Mouse (Mus musculus): Measurements from ENCODE around the gene Rgs10.

Gene Rgs10

DNA sequence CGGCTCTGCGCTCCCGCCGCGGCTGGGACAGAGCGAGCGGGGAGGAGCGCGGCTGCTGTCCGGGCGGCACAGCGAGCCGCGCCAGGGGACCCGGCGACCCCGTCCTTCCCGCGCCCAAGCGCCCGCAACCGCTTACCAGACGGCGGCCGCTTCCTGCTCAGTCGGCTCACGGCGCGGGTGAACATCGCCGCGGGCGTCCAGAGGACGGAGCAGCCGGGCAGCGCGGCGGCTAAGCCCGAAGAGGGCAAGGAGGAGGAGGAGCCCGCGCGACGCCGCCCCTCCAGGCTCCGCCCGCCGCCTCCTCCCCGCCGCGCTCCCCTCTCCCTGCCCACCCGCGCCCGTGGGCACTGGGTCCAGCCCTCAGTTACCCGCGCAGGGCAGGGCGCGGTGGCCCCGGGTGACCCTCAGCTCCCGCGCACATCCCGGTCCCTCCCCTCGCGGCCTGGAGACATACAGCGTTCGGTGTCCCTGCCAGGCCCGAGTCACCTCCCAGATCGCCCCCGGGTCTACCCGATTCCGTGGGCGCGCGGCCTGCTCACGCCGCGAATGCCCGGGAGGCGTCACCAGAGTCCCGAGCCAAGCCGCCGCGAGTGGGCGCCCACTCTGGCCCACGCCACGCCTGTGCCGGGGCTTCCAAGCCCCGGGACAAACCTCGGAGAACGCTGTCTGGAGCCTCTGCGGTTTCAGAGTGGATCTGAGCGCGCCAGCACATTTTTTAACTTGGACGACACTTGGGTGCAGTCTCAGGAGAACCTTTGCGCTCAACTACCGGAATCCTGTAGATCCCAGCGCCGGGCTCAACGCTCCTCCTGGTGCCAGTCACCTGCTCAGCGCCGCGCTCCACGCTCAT lies at the start of gene Rgs10:
Gene Rgs10 (minus strand): TSS at position 829 of the 850 bp plus-strand sequence.
- DNase-seq (ENCODE audit: low spot score in 2 of 2): peak; percentile 56 to 59

DNA sequence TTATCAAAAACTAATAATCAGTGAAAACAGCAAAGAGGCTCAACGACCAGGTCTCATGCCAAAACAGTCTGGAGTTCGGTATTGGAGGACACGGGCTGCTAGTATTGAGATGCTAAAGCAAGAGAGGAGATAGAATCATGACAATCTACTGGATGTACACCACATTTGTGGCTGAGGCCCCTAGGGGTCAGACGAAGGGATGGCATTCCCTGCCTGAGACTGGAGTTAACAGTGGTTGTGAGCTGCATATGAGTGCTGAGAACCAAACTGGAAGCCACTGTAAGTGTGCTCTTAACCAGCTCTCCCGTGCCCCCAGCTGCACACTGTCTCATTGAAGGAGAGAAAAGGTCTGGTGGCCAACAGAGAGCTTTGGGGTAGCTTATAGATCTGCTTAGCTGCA lies 43.8 kb upstream of the Rgs10 start:
- no peak for DNase-seq (ENCODE audit: low spot score in 2 of 2)

DNA sequence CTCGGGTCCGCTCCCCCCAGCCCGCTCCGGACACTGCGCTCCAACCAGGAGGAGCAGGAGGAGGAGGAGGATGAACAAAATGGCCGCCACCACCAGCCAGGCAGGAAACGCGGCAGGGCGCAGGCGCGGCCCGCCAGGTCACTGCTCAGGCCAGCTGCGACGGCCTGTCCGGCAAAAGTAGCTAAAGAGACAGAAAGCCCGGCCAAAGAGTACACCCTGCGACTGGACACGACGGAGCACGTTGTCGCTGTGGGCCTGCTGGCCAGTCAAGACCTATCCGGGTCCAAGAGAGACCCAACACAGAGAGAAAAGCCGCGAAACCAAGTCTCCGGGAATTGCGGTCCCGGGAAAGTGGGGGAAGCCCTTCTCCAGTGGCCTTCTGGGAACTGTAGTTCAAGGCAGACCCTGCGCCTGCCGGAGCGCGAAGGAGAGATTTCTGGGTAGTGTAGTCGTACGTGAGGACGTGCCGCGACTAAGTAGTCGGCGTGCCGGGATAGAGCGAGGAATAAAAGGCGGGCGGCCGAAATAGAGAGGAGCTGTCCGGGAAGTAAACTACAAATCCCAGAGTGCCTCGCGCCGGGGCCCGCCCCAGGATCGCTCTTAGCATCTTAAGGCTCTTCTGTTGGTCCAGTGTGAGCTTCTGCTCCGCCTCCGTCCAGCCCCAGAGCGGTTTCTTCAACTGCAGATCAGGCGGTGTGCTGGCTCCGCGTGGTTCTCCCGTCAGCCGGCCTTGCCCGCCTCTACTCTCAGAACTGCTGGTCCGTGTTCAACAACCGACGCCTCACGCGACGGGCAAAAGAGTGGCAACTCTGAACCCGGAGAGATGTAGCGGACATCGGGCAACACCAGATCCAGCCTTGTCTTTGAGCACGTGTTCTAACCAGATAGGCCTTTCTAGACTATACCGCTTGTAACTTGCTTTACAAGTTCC lies 43.0 kb upstream of the Rgs10 start, which contains the start of gene Tial1:
Gene Tial1 (minus strand): TSS at position 433 of the 931 bp plus-strand sequence.
- peak; percentile 99 for DNase-seq (ENCODE audit: low spot score in 2 of 2)

DNA sequence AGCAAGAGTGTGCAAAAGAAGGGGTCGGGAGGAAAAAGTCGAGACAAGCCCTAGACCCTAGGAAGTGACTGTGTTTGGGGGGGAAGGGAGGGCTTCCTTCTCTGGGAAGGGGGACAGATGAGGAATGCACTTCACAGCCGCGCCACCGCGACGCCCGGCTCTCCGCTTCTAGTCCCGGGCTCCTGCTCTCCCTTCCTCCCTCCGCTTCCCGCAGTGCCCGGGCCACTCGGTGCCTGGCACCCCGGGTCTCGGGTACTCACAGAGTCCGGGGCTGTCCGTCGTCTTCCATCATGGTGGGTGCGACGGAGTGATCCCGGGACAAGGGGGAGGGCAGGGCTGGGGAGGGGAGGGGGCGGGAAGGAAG lies 42.3 kb upstream of the Rgs10 start:
- no peak for DNase-seq (ENCODE audit: low spot score in 2 of 2)

DNA sequence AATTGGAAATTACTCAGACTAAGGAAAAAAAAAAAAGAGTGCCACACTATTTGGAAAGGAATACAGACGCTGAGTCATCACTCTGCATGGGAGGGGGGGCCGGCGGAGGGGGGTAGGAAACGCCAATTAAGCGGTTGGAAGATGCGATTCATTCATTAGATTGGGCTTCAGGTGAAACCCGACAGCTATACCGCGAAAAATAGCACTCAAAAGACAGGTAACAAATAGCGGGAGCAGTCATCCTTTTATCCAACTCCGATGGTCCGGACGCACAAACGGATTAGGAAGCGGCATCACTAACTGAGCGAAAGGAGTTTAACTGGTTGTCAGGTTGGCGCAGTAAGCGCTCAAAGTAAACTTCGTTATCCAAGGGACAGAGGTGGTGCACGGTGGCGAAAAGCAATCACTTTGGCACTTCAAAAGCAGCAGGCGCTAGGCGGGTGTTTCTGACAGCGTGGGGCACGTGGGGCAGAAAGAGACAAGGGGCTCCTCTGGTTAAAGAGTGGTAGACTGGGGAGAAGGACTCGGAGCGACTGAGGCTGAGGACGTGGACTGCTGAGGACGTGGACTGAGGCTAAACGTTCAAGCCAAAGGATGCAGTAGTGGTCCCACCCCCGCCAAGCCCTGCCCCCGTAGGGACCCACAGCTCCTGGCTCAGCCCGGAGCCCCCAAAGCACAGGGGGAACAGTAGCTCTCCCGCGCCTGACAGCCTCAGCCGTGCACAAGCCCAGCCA lies 41.7 kb upstream of the Rgs10 start:
- DNase-seq (ENCODE audit: low spot score in 2 of 2): peak; percentile 24 to 37

DNA sequence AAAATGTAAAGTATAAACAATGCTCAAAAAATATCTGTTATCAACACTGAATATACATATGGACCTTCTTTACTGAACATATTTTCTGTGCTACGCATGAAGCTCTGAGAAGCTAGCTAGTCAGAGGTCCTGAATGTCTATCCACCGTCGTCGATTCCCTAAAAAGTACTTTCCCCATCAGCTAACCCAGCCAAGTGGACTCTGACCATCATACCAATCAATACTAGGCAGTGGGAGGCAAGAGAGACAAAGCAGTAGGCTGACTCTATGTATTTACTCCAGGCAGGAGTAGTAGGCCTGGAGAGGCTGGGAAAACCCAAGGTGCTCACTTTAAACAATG lies 41.2 kb upstream of the Rgs10 start:
- no peak for DNase-seq (ENCODE audit: low spot score in 2 of 2)

DNA sequence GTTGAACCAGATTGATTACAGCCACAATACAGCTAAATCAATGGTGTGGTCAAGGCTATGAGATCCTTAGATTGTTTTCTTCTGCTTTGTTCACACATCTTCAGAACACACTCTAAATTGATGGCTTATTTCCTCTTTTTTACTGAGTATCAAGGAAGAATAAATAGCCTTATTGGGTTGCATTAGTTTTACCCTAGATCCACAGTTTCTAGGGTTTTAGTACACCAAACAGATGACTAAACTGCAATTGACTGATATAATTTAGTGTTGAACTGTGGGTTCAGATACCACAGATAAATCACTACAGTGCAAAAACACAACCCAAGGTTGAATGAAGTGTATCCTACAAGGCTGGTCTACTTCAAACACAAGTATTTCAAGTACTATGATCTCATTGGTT lies 39.5 kb upstream of the Rgs10 start:
- DNase-seq (ENCODE audit: low spot score in 2 of 2): no peak

DNA sequence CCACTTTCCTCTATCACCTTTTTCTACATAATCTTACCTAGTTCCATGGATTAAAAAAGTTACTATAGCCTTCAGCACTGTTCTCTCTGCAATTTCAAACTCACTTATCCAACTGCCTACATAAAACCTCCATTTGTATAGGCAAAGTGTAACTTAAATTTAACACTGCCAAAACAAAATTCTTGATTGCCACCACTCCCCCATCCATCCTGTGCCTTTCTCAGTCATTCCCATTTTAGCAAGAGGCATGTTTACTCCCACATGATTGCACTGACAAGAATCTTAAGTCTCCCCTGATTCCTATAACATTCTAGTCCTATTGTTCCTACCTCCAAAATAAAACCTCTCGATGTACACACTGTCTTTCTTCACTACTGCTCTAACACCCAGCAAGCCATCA lies 34.2 kb upstream of the Rgs10 start:
- no peak for DNase-seq (ENCODE audit: low spot score in 2 of 2)

DNA sequence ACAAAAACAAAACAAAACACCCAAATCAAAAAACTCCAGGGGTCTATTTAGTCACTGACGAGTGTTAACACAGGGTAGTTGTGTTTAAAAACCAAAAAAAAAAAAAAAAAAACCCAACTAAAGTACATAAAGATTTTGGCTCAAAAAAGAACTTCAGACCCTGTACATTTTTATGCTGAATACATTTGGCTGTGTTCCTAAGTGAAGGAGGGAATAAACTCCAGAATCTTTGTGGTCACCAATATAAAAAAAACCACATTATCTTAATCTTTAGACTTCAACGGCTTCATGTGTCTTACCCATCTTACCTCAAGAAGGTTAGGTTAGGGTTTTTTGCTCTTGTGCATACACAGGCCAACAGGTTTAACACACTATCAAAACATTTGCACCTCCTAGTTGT lies 22.0 kb upstream of the Rgs10 start:
- DNase-seq (ENCODE audit: low spot score in 2 of 2): no peak

DNA sequence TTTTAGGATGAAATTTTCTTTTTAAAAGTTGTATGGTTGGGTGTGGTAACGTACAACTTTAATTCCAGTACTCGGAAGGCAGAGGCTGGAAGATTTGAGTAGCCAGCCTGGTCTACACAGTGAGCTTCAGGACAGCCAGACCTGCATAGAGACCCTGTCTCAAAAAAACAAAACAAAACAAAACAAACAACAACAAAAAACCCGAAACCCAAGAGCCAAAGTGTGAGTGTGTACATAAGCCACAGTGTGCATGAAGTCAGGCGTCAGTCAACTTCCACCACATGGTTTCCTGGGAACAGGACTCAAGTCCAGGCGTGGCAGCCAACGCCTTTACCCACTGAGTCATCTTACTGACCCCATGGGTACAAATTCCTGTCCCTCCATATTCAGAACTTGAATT lies 20.7 kb upstream of the Rgs10 start:
- DNase-seq (ENCODE audit: low spot score in 2 of 2): no peak

DNA sequence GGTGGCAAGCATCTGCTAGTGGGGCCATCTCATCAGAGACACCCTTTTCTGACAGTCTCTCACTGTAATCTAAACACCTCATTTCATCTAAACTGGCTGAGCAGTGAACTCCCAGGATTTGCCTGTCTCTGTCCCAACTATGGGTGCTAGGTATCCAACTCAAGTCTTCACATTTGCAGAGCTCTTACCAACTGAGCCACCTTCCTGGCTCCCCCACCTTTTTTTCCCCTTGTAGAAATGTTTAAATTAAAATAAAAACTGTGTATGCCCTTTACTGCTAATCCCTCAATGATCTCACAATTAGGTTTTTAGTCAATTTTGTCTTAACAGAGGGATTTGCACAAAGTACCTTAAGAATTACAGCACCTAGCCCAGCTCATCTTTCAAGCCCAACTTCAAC lies 19.6 kb upstream of the Rgs10 start:
- DNase-seq (ENCODE audit: low spot score in 2 of 2): no peak

DNA sequence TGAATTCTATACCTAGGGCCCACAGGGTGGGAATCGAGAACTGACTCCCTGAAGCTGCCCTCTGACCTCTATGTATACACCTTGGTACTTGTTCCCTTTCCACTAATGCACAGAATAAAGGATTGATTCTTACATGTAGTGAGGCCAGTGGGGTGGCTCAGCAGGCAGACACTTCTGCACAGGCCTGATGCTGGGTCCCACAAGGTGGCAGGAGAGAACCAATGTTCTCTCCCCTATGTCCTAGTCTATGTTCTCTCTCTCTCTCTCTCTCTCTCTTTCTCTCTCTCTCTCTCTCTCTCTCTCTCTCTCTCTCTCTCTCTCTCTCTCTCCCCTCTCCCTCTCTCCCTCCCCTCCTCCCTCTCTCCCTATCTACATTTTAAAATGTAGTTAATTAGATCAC lies 14.7 kb upstream of the Rgs10 start:
- DNase-seq (ENCODE audit: low spot score in 2 of 2): no peak

DNA sequence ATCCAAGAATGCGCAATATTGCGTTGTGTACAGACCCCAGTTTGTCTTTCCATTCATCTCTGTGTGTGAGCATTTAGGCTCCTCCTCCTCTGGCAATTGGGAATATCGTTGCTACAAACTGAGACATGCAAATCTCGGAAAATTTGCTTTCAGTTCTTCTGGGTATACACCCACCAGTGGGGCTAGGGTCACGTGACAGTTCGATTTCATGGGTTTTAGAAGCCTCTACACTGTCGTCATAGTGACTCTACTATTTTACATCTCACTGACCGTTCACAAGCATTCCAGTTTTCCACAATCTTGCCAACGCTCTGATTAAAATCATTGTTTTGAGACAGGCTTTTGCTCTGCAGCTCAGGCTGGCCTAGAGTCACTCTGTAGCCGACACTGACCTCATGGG lies 14.0 kb upstream of the Rgs10 start:
- DNase-seq (ENCODE audit: low spot score in 2 of 2): no peak

DNA sequence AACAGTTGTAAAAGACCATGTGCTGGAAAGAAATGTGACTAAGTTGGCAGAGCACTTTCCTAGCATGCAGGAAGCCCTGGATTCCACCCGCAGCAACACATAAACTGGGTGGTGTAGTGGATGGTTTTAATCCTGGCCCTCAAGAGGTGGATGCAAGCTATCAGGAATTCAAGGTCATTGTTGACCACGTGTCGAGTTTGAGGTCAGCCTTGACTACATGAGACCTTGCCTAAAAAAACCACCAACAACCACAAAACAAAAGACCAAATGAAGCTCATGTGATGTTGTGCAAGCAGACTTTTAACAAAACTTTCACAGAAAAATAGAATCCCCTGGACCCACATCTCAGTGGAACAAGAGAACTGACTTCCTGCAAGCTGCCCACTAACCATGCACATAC lies 3.9 kb upstream of the Rgs10 start:
- DNase-seq (ENCODE audit: low spot score in 2 of 2): no peak

DNA sequence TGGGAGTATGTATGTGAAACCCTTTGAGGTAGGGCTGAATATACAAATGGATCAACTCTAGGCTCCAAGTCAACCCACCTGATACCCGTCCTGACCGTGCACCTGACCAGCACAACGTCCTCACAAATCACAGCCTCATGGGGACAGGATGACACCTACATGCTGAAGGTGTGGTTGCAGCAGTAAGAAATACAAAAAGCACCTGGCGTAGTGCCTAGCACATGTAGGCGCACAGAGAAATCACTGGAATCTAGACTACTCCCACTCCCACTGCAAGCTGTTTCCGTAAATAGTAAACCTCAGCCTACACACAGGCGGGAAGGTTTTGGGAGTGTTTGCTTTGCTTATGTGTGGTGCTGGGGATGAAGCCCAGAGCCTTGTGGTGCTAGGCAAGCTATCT lies 3.1 kb upstream of the Rgs10 start:
- DNase-seq (ENCODE audit: low spot score in 2 of 2): no peak

DNA sequence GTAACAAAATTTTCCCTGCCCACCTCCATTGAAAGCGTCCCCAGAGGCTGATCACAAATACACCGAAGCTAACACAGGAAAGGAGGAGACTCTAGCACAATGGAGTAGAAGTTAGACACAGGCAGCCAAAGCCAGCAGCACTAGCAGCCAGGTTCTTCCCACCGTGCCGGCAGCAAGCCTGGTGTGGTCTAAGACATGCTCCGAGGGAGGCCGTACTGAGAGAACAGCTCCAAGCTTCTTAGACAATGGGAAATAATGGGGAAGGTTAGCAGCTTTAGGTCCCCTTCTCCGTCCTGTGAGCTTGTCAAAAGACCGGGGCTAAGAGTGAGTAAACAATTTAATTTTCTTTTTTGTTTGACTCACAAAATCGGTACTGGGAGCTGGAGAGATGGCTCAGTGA lies 1.1 kb upstream of the Rgs10 start:
- no peak for DNase-seq (ENCODE audit: low spot score in 2 of 2)

DNA sequence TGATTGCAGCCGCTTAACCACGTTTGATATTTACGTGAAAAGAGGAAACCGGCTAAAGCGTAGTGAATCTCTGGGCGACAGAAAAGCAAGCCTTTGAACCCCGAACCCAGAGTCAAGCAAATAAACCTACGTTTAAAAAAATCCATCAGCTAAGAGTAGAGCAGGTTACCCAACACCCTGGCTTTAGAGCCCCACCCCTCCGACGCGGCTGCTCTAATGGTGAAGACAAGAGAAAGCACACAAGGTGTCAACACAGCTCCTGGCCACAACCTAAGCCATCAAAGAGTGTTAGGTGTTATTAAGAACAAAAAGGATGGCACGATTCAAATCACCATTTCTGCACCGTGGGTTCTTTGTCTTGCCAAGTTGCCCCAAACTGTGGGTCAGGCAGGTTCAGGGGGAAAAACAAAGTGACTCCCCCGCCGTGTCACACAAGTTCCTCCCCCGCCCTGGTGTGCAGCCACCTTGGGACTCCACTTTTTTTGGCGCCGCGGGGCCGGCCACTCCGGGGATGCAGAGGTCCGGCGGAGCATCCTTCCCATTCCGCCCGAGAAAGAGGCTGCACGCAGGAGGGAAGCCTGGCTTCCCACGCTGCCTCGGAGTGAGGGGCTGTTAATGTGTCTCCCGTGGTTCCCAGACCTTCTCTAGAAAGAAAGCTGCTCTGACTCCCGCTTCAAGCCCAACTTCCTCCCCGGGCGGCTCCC lies 1.2 kb downstream of the Rgs10 start:
- peak in 1 of 2 experiments; percentile 43 for DNase-seq (ENCODE audit: low spot score in 2 of 2)

DNA sequence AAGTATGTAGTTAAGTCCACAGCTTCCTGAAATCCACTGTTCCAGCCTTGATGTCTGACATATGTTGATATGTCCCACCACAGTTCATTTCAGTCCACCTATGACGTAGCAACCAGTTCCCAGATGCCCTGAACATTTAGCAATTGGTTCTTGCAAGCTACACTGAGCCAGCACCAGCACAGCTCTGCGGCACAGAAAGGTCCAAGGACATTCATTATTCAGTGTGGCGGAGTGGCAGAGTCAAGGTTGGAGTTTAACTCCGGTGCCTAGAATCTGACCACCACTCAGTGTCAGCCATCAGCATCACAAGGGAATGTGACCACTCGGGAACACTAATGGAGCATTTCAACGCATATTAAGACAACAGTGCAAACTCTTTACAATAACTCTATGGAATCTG lies 1.9 kb downstream of the Rgs10 start:
- no peak for DNase-seq (ENCODE audit: low spot score in 2 of 2)

DNA sequence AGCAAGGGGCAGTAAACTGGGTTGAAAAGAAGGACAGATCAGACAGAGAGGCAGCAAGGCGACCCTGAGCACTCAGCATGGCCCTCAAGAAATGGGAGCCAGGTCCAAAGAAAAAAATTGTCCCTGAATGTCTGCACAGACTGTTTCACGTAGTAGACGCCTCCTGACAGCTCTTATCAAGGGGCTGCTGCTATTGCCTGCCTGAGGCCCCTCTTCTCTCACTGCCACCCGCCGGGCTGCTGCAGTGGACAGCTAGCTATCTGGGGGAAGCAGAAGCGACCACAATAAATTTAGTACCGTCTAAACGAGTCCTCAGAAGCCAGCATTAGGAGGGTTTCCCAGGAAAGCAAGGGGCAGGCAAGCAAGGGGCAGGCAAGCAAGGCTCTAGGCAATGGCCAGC lies 4.1 kb downstream of the Rgs10 start:
- DNase-seq (ENCODE audit: low spot score in 2 of 2): no peak

DNA sequence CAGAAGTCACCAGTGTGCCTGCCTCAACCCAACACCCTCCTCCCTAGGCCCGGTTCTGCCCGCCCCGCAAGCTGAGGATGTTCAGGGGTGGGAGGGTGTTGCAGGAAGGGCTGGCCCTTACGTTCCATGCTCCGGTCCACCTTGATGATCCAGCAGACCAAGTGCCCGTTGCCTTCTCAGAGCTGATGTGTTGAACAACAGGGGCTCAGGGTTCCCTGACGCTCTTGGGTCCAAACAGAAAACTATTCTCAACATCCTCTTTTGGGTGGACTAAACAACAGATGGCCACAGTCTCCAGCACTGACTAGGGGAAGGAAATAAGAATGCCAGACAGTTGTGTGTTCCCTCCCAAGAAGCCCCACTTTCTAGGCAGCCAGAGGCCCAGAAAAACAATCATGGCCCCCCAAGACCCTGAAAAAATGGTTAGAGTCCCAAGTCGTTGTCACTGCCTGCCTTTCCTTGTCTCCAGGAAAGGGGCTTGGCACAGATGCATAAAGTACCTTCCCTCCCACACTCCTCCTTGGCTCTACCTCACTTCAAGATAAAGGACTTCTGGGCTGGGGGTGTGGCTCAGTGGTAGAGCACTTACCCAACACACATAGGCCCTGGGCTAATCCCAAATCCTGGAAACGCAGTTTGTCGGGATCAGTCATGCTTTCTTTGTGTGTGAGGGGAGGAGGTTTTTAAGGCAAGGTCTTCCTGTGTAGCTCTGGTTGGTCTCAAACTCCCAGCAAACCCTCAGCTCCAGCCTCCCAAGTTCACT lies 6.3 kb downstream of the Rgs10 start:
- no peak for DNase-seq (ENCODE audit: low spot score in 2 of 2)

All from spleen, postnatal 36 days (tissue).